Mouse (Mus musculus) left cerebral cortex, adult 2 months (tissue): ENCODE measurements around the gene Tmtc1. TPM values are rescaled to one million over a fixed set of nuclear protein-coding genes. Genes with fewer than 3 reads are reported as not detected.

Experiments
- DNase-seq, 2 experiments: peaks; one replicate each; pipeline ENCODE4 v3.0.0; 2021 to 2022; ENCODE audit warnings: low spot score in 2 of 2, mixed read lengths in 1 of 2; ENCODE audit errors: extremely low spot score in 1 of 2
- H3K27ac ChIP-seq: fragments of 200-600 bp; 2 replicates; pipeline ENCODE4 v1.8.1; 2022
- H3K4me3 ChIP-seq: fragments of 200-600 bp; 2 replicates; pipeline ENCODE4 v1.8.1; 2022
- CTCF ChIP-seq: fragments of 200-600 bp; IDR thresholded peaks from 2 replicates; pipeline ENCODE4 v1.8.1; 2022; ENCODE audit warnings: antibody characterized with exemption, mild to moderate bottlenecking, moderate library complexity
- intact Hi-C: fragments of 180-260 bp; cut with DNase I; formaldehyde crosslinking; loops from one replicate; pipeline ENCODE4 v1.15.1; 2025
- total RNA-seq, 2 experiments: library from RNA; stranded (reverse); gene quantifications; 2 replicates each; pipeline ENCODE4 v1.2.3; 2021

The Tmtc1 gene
- total RNA-seq, 2 experiments from 2014 or later: 58.7 to 60.1 TPM

DNA sequence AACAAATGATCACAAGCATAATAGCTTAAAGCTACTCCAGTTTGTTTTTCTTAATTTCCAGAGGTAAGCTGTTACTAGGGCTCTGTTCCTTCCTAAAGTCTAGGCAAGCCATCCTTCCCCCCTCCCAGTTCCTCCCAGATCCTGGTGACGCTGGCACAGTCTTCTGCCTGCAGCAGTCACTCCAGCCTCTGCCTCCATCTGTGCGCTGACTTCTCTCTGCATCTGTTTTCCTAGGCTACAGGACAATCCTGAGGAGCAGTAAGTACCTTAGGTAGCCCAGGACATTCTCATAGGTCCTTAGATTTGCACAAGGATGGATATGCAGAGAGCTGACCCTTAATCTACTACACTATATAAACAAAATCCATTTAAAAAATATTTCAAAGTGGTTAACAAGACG, 81.7 kb downstream of the Tmtc1 start:
- no peak for TF ChIP-seq CTCF
- peak in 1 of 2 experiments; percentile 51 for DNase-seq
- H3K27ac ChIP-seq: peak overlapping the region; percentile 58; the same call in 1 of the 2 replicates
- intact Hi-C loops: no loop called here
- H3K4me3 ChIP-seq: no peak overlapping the region

DNA sequence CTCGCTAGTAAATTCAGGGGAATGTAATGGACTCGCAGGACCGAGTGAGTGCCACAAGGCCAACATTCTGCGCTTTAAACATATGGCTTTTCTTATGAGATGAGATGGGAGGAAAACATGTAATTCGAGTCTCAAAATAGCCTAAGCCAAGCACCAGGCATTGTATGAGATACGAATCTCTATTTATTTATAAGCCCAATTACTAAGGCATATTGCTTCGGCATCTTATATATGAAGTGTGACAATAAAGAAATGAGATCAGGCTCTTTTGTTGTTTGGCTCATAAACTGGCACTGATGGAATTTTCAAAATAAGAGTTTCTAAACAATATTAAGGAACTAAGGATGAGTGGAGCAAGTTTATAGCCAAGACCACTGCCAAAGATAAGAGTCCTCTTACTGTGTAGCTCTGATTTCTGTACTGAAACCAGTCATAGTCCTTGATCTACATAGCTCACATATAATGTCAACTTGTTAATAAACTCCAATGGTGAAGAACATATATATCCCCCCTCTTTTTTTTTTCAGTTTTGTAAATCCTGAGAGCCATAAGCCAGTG, 84.8 kb downstream of the Tmtc1 start:
- intact Hi-C loops: no loop called here
- DNase-seq: no peak
- Histone ChIP-seq H3K4me3 (no peak overlapping the region), H3K27ac (no peak overlapping the region)
- TF ChIP-seq CTCF: no peak

DNA sequence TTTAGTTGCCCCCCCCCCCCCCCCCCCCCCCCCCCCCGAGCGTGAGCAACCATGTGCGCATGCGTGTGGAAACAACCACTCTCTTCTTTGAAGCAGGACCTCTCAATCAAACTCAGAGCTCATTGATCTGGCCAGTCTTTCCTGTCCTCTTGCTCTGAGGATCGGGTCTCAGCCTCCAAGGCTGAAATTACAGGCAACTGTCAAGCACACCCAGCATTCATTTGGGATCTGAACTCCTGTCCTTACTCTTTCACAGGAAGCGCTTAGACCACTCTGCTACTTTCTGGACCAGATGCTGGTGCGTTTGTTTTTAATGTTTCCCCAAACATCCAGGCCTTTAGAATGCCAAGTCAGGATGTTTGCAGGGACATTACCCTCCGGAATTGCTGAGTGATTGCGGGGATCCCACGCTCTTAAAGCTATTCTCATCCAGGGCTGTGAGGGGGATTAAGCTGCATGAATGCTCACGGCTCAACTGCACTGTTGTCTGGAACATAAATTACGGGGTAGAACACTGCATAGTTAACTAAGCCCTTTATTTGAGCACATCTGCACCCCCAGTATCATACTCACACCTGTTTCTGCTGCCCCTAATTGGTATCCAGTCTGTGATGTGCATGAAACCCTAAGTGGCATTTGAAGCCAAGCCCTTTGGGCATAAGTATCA, 85.5 kb downstream of the Tmtc1 start:
- Histone ChIP-seq H3K4me3 (no peak overlapping the region), H3K27ac (0 out of 2 replicates have a peak overlapping the region, but pooled peaks have one; percentile 15)

DNA sequence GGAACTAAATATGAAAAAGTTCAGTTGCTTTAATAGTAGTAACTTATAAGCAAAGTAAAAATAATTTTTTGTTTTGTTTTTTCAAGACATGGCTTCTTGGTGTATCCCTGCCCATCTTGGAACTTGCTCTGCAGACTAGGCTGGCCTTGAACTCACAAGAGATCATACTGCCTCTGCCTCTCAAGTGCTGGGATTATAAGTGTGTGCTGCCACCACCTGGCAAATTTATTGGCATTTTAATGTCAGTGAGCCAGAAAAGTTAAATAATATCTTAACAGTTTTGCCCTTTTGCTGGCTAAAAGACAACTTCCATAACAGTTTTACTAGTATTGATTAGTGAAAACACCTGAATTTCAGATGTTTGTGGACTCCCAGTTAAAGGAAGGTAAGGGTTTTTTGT, 88.0 kb downstream of the Tmtc1 start:
- intact Hi-C loops: no loop called here
- Histone ChIP-seq H3K4me3 (no peak overlapping the region), H3K27ac (no peak overlapping the region)
- TF ChIP-seq CTCF: peak; percentile 4
- DNase-seq: no peak

More for the DNA sequence above, 85.5 kb downstream of the Tmtc1 start:
- intact Hi-C loops: no loop called here
- TF ChIP-seq CTCF: no peak
- DNase-seq: no peak

DNA sequence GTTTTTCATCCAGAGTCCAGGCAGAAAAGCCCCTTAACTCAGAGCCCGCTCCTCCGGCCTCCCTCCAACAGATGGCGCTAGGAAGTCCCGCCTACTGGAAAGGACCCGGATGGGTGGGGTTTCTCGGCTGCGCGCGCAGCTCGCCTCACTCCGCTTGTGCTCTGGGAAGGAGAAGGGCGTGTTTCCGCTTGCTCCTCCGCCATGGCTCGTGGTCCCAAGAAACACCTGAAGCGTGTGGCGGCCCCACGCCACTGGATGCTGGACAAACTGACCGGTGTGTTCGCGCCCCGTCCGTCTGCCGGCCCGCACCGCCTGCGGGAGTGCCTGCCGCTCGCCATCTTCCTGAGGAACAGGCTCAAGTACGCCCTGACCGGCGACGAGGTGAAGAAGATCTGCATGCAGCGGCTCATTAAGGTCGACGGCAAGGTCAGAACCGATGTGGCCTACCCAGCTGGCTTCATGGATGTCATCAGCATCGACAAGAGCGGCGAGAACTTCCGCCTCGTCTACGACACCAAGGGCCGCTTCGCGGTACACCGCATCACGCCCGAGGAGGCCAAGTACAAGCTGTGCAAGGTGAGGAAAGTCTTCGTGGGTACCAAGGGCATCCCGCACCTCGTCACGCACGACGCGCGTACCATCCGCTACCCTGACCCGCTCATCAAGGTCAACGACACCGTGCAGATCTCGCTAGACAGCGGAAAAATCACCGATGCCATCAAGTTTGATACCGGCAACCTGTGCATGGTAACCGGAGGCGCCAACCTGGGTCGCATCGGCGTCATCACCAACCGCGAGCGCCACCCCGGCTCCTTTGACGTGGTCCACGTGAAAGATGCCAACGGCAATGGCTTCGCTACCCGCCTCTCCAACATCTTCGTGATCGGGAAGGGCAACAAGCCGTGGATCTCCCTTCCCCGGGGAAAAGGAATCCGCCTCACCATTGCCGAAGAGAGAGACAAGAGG, 89.4 kb downstream of the Tmtc1 start:
- peak; percentile 27 for TF ChIP-seq CTCF
- intact Hi-C loops: no loop called here
- Histone ChIP-seq H3K27ac (0 out of 2 replicates have a peak overlapping the region, but pooled peaks have one; percentile 9), H3K4me3 (peak overlapping the region; percentile 43)
- peak; percentile 33 to 36 for DNase-seq

DNA sequence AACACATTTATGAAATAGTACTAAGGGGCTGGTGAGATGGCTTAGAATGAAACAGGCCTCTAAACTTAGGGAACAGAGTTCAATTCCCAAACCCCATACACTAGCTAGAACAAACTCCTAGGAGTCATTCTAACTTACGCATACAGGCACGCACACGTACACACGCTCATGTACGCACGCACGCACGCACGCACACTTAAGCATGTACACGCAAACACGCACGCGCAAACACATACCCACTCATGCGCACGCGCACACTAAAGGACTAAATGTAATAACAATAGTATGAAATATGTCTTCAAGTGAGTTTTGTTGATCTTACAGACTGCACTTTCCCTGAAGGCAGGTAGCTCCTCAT, 90.1 kb downstream of the Tmtc1 start:
- TF ChIP-seq CTCF: no peak
- no peak overlapping the region for H3K27ac ChIP-seq
- DNase-seq: no peak
- intact Hi-C loops: no loop called here
- H3K4me3 ChIP-seq: no peak overlapping the region

DNA sequence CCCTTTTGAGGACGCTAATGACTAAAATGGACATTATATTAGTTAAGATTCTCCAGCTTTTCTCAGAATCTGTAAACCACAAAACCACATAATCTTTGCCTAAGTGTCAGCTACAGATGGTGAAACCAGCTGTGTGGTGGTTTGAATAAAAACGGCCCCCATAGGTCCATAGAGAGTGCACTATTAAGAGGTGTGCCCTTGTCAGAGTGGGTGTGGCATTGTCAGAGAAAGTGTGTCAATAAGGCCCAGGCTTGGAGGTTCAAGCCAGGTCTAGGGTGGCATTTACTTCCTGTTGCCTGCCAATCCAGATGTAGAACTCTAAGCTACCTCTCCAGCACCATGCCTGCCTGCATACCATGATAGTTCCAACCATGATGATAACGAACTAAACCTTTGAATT, 99.2 kb downstream of the Tmtc1 start:
- Histone ChIP-seq H3K27ac (no peak overlapping the region), H3K4me3 (no peak overlapping the region)
- DNase-seq: no peak
- TF ChIP-seq CTCF: no peak
- intact Hi-C loops: no loop called here

DNA sequence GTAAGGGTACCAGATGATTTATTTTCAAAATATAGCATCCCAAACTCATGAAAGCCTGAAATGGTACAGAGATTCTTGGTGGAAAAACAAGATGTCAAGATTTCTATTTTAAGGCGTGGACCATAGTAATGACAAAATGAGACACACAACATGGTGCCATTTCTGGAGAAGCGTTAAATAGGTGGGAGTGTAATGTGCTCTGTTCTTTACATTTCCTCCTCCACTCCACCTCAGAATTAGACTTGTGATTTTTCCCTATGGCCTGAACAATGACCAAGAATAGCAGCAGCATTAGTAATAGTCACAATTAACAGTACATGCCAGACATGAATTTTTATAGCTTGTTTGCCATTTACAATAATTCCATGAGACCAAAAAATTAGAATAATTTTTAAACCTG, 102.0 kb downstream of the Tmtc1 start:
- DNase-seq: no peak
- no peak overlapping the region for H3K4me3 ChIP-seq
- intact Hi-C loops: no loop called here
- TF ChIP-seq CTCF: no peak
- H3K27ac ChIP-seq: no peak overlapping the region

DNA sequence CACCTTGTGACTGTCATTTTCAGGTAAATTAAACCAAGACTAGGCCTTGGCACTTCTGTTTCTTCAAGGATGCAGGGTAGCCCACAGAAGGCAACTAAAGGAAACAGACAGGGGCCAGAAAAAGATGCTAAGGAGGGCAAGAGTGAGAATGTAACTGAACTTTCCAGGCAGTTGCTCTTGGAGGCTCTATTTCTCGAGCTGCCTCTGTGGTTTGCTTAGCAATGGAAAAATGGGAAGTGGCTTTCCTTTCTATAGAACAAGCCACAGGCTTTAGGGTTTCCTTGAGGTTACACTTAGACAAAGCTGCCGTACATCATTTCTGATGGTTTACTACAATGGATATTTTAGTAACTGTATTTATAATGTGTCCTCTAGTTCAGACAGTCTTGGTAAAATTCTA, 102.4 kb downstream of the Tmtc1 start:
- H3K4me3 ChIP-seq: no peak overlapping the region
- TF ChIP-seq CTCF: no peak
- intact Hi-C loops: no loop called here
- DNase-seq: no peak
- peak overlapping the region; percentile 44; the same call in 1 of the 2 replicates for H3K27ac ChIP-seq

DNA sequence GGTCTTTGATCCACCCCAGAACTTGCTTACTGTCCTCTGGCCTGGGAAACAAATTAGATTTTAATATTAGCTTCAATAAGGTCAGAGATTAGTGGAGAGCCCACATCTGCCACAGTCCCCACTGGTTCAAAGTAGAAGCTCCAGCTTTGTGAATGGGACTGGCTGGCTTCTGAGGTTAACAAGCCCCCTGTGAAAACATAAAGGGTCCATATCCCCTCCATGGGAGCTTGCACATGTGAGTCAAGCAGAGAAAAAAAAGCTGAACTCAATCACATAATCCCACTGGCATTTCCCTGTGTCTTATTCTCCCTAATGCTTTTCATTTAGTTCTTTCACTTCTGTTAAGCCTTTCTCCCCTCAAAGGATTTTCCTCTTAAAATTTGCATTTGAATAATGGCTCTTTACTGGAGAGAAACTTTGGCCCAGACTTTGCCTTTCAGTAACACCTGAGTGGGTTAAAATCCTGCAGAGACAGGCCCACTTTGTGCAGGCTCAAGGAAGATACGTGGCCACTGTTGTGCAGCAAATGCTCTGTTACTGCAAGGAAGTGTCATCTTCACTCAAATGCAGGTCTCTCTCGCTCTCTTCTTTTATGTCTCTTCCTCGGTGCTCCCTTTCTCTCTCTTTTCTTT, 105.7 kb downstream of the Tmtc1 start:
- DNase-seq: no peak
- Histone ChIP-seq H3K4me3 (no peak overlapping the region), H3K27ac (peak overlapping the region; percentile 10; the same call in 1 of the 2 replicates)
- no peak for TF ChIP-seq CTCF
- intact Hi-C loops: no loop called here

DNA sequence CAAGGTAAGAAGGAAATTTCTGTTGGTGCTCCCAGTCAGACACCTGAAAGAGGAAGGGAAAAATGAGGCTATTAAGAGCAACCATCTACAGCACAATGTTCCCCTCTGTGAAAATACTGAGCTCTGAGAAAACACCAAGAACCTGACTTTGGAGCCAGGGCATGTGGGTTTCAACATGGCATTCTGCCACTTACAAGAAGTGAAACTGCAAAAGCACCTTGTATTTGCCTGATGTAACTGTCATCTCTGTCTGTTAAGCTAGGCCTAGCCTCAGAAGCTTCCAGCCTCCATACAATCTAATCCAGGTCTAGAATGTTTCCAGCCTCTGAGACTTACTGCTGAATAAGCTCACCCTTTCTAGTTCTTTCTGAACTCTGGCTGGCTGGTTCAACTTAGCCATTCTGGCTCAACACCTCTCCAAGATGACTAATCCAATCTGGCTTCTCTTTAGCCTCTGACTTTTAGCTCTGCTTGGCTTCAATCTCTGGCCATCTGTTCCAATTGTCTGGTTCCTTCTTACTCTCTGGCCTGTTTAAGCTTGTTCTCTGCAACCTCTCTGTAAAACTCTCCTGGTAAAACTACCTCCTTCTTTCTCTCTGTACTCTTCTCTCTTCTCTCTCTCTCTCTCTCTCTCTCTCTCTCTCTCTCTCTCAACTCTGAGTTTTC, 107.8 kb downstream of the Tmtc1 start:
- no peak for DNase-seq
- no peak overlapping the region for H3K4me3 ChIP-seq
- no peak for TF ChIP-seq CTCF
- no peak overlapping the region; the same call in 1 of the 2 replicates for H3K27ac ChIP-seq
- intact Hi-C loops: no loop called here
